Mouse (Mus musculus) ES-Bruce4 (cell line): ENCODE results near the gene Exosc6. TPM values are rescaled to one million over a fixed set of nuclear protein-coding genes. Genes with fewer than 3 reads are reported as not detected.
"Not testable (repeated sequence)": the region's sequence is repeated elsewhere in the genome, so short reads cannot be mapped to it uniquely, and the experiment has no call there.

Experiments used
- H3K27ac ChIP-seq: 2 replicates; pipeline ENCODE4 v1.5.1; 2012; ENCODE audit warnings: low read length, inconsistent platforms; ENCODE audit not compliant: insufficient read depth
- H3K27me3 ChIP-seq: 2 replicates; pipeline ENCODE4 v1.6.1; 2012; ENCODE audit warnings: mild to moderate bottlenecking, low read length, inconsistent platforms; ENCODE audit not compliant: control insufficient read depth, poor library complexity, insufficient read depth, severe bottlenecking
- H3K36me3 ChIP-seq: 2 replicates; pipeline ENCODE4 v1.6.1; 2012; ENCODE audit warnings: inconsistent platforms, mild to moderate bottlenecking, low read length, moderate library complexity; ENCODE audit not compliant: control insufficient read depth, poor library complexity, insufficient read depth, severe bottlenecking
- H3K4me1 ChIP-seq: one replicate; pipeline ENCODE4 v1.8.1; 2011; ENCODE audit warnings: low read length; ENCODE audit not compliant: control insufficient read depth, insufficient read depth
- H3K4me3 ChIP-seq: 2 replicates; pipeline ENCODE4 v1.5.1; 2011; ENCODE audit warnings: low read depth, mild to moderate bottlenecking, low read length
- H3K9ac ChIP-seq: 2 replicates; pipeline ENCODE4 v1.6.1; 2012; ENCODE audit warnings: low read depth, mild to moderate bottlenecking, inconsistent platforms; ENCODE audit not compliant: poor library complexity, severe bottlenecking
- H3K9me3 ChIP-seq: replicated peaks from 2 replicates; pipeline ENCODE4 v1.6.1; 2012; ENCODE audit warnings: mild to moderate bottlenecking, low read length, inconsistent platforms; ENCODE audit not compliant: control insufficient read depth, poor library complexity, insufficient read depth, severe bottlenecking
- CTCF ChIP-seq: IDR thresholded peaks from one replicate; pipeline ENCODE4 v1.8.1; 2011; ENCODE audit warnings: low read depth, low read length
- EP300 ChIP-seq: IDR thresholded peaks from 2 replicates; pipeline ENCODE4 v1.6.1; 2011; ENCODE audit warnings: low read depth, low read length; ENCODE audit not compliant: insufficient read depth
- POLR2A ChIP-seq: IDR thresholded peaks from one replicate; pipeline ENCODE4 v1.8.1; 2011; ENCODE audit warnings: low read length; ENCODE audit not compliant: insufficient read depth
- polyA plus RNA-seq: library from polyadenylated mRNA; stranded (reverse); fragments of >200 nt; gene quantifications from 2 replicates; pipeline ENCODE4 v1.2.4, GENCODE M21; 2011; ENCODE audit warnings: low read depth; ENCODE audit not compliant: missing spikeins, insufficient read depth, insufficient read length

The Exosc6 gene
- polyA plus RNA-seq, 1 experiment: not detected

- Histone ChIP-seq H3K27ac (no peak overlapping the region), H3K4me3 (no peak overlapping the region), H3K27me3 (no peaks in the 10 kb centered on the region), H3K9me3 (no peaks in the 10 kb centered on the region), H3K4me1 (peaks cover 1% of the 10 kb centered on the region), H3K9ac (no peak overlapping the region), H3K36me3 (no peaks in the 10 kb centered on the region)
- TF ChIP-seq EP300 (no peak), CTCF (peak; percentile 84), POLR2A (no peak)
Measured at GRCm38 (mm10) chr8:111090126-111090525, 34.0 kb downstream of the Exosc6 start.

GRCm38 (mm10) chr8:111091706-111092105, 35.6 kb downstream of the Exosc6 start:
- H3K4me3 ChIP-seq: no peak overlapping the region
- peaks cover 4% of the 10 kb centered on the region for H3K4me1 ChIP-seq
- TF ChIP-seq POLR2A (no peak), EP300 (no peak), CTCF (no peak)
- no peak overlapping the region for H3K27ac ChIP-seq
- no peak overlapping the region for H3K9ac ChIP-seq
- no peaks in the 10 kb centered on the region for H3K36me3 ChIP-seq
- H3K27me3 ChIP-seq: no peaks in the 10 kb centered on the region
- H3K9me3 ChIP-seq: no peaks in the 10 kb centered on the region

- H3K27ac ChIP-seq: not testable (repeated sequence)
Measured at GRCm38 (mm10) chr8:111092326-111092725, 36.2 kb downstream of the Exosc6 start, which contains the start of gene Clec18a. Clec18a (minus strand) TSS chr8:111092426.

GRCm38 (mm10) chr8:111093865-111094718, 38.0 kb downstream of the Exosc6 start, which contains the start of gene Pdpr:
Pdpr (plus strand) TSS chr8:111094630.
- H3K36me3 ChIP-seq: no peaks in the 10 kb centered on the region
- no peak for TF ChIP-seq CTCF
- TF ChIP-seq POLR2A: no peak
- no peak for TF ChIP-seq EP300
- H3K9ac ChIP-seq: peak within 1 kb of the TSS; percentile 75
- H3K9me3 ChIP-seq: no peaks in the 10 kb centered on the region
- no peaks in the 10 kb centered on the region for H3K27me3 ChIP-seq
- H3K4me3 ChIP-seq: peak within 1 kb of the TSS; percentile 98
- peaks cover 4% of the 10 kb centered on the region for H3K4me1 ChIP-seq
- 0 out of 2 replicates have a peak within 1 kb of the TSS, but pooled peaks have one; percentile 3 for H3K27ac ChIP-seq

More at GRCm38 (mm10) chr8:111092326-111092725, 36.2 kb downstream of the Exosc6 start, which contains the start of gene Clec18a:
- H3K9ac ChIP-seq, H3K4me1 ChIP-seq, H3K9me3 ChIP-seq, H3K4me3 ChIP-seq, H3K27me3 ChIP-seq, H3K36me3 ChIP-seq: not testable (repeated sequence)

- not testable (repeated sequence) for H3K27me3 ChIP-seq, H3K9me3 ChIP-seq, H3K27ac ChIP-seq, H3K4me1 ChIP-seq, H3K36me3 ChIP-seq
- Histone ChIP-seq H3K4me3 (peak overlapping the region; percentile 93), H3K9ac (peak overlapping the region; percentile 75)
Measured at GRCm38 (mm10) chr8:111094719-111095302, 38.7 kb downstream of the Exosc6 start.

Other genes starting within 250 kb of the Exosc6 start
- 48.2 and 50.7 TPM in 2 replicates for gene Cog4, start 209.7 kb upstream of the Exosc6 start, polyA plus RNA-seq
- gene Sf3b3, start 209.6 kb upstream of the Exosc6 start, polyA plus RNA-seq: 203 and 206 TPM in 2 replicates
- gene Fuk, start 153.9 kb upstream of the Exosc6 start, polyA plus RNA-seq: 14.8 and 16.7 TPM in 2 replicates
- gene St3gal2, start 136.4 kb upstream of the Exosc6 start, polyA plus RNA-seq: 7.1 and 8.6 TPM in 2 replicates
- gene Ddx19a, start 58.5 kb upstream of the Exosc6 start, polyA plus RNA-seq: 71.7 and 71.8 TPM in 2 replicates
- gene Ddx19b, start 24.6 kb upstream of the Exosc6 start, polyA plus RNA-seq: 23.5 and 24.8 TPM in 2 replicates
- gene Aars, start 23.2 kb upstream of the Exosc6 start, polyA plus RNA-seq: 146 and 153 TPM in 2 replicates
- gene Clec18a, start 36.1 kb downstream of the Exosc6 start, polyA plus RNA-seq: not detected in 2 replicates
- 19.0 and 22.4 TPM in 2 replicates for gene Pdpr, start 38.3 kb downstream of the Exosc6 start, polyA plus RNA-seq
- gene Glg1, start 202.9 kb downstream of the Exosc6 start, polyA plus RNA-seq: 76.3 and 78.3 TPM in 2 replicates
- gene Rfwd3, start 243.9 kb downstream of the Exosc6 start, polyA plus RNA-seq: 76.1 and 80.6 TPM in 2 replicates